Mouse (Mus musculus) ES-E14 (cell line): ENCODE data around the gene Cys1.

Source experiments
- CHD2 ChIP-seq: IDR thresholded peaks from 2 replicates; pipeline ENCODE4 v1.6.1; 2014; ENCODE audit warnings: mild to moderate bottlenecking, low read depth, low read length, inconsistent platforms
- HCFC1 ChIP-seq: IDR thresholded peaks from 2 replicates; pipeline ENCODE4 v1.6.1; 2012; ENCODE audit warnings: low read length, inconsistent platforms, borderline replicate concordance; ENCODE audit not compliant: insufficient read depth
- MAFK ChIP-seq: IDR thresholded peaks from 2 replicates; pipeline ENCODE4 v1.6.1; 2014; ENCODE audit warnings: mild to moderate bottlenecking, low read depth, low read length, inconsistent platforms; ENCODE audit not compliant: insufficient read depth
- ZC3H11A ChIP-seq: IDR thresholded peaks from 2 replicates; pipeline ENCODE4 v1.6.1; 2012; ENCODE audit warnings: low read depth, mild to moderate bottlenecking, inconsistent platforms, low read length, borderline replicate concordance
- ZNF384 ChIP-seq: IDR thresholded peaks from 2 replicates; pipeline ENCODE4 v1.6.1; 2012; ENCODE audit warnings: low read depth, low read length, inconsistent platforms

GRCm38 (mm10) chr12:24626401-24626800 is 55.2 kb downstream of the Cys1 start:
- TF ChIP-seq ZC3H11A (no peak), HCFC1 (no peak), CHD2 (no peak), MAFK (no peak), ZNF384 (no peak)
